Mouse (Mus musculus) R1 (cell line): ENCODE results near the gene Fam104a.
A peak's percentile ranks its signal among the peaks of the same experiment; 100 is the strongest.

ENCODE experiments used
- DNase-seq: peaks from one replicate; pipeline ENCODE4 v3.0.0-alpha.2; 2018; ENCODE audit warnings: low read depth, low spot score

Gene Fam104a

GRCm38 (mm10) chr11:113632303-113632702, 51.7 kb downstream of the Fam104a start:
- no peak for DNase-seq

DNA sequence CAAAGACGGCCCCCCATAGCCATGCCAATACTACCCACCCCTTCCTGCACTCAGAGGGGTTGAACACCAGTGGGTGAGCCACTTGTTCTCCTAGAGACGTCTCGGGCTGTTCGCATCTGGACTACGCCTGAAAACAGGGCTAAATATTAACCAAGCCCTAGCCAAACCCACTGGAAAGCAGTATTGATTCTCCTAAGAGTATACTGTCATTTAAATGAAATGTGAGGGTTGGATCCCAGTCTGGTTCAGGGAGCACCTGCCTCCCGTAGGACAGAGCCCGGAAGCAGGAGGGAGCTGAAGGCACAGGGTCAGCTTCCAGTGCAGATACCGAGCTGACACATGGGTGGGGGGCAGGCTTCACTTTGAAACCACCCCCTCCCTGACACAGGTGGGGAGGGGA, 52.1 kb downstream of the Fam104a start:
- no peak for DNase-seq

DNA sequence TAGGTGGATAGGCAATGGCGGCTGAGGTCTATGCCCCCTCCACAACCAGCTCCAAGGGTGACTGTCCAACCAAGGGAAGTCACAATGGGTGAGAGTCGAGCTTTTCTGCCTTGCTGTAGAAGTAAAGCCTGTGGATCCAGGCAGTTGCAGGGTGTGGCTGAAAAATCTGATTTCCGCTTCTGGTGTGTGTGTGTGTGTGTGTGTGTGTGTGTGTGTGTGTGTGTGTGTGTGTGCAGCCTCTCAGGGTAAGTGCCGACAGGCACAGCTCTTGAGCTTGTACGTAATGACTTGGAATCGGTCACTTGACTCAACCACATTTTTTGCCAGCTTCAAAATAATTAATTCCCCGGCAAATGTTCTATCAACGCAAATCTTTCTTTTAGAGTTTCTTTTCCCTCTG, 52.7 kb downstream of the Fam104a start:
- DNase-seq: no peak

GRCm38 (mm10) chr11:113630642-113631041, 53.3 kb downstream of the Fam104a start:
- DNase-seq: peak; percentile 41

GRCm38 (mm10) chr11:113627785-113628184, 56.2 kb downstream of the Fam104a start:
- DNase-seq: peak; percentile 32

- no peak for DNase-seq
Observed at GRCm38 (mm10) chr11:113625437-113625836, 58.5 kb downstream of the Fam104a start.

DNA sequence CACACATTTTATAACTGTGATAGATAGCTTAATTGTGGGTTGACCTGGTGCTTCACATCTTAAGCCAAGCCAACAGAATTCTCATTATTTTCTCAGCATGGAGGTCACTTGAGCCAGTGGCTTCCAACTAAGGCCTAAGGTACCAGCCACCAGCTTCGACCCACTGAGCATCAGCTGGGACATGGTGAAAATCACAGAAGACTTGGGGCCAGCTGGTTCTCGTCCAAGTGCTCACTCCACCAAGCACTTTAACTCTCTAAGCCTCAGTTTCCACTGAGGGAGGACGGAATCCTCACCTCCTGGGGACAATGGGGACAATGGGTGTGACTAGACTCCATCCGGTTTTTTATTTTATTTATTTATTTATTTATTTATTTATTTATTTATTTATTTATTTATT, 61.9 kb downstream of the Fam104a start:
- DNase-seq: no peak

- no peak for DNase-seq
Observed at GRCm38 (mm10) chr11:113621001-113621400, 63.0 kb downstream of the Fam104a start.

GRCm38 (mm10) chr11:113619420-113620080, 64.4 kb downstream of the Fam104a start:
- DNase-seq: peak; percentile 35

GRCm38 (mm10) chr11:113618672-113619419, 65.1 kb downstream of the Fam104a start, which contains the start of gene Sstr2:
Gene Sstr2, plus strand, starts transcription at chr11:113619342.
- peak; percentile 71 for DNase-seq

DNA sequence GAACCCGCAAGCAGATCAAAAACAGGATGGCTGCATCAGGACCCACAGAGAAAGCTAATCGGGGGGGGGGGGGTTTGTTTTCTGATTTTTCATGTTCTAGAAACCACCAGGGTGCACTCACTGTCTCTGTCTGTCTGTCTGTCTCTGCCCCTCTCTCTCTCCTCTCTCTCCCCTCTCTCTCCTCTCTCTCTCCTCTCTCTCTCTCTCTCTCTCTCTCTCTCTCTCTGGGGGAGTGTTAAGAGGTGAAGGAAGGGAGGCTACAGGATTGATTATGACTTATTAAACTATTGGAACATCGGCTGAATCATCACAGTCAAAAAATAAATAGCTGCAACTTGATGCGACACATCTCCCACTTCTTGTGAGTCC, 65.7 kb downstream of the Fam104a start:
- DNase-seq: no peak

- peak; percentile 86 for DNase-seq
Observed at GRCm38 (mm10) chr11:113617132-113617911, 66.6 kb downstream of the Fam104a start.

- DNase-seq: no peak
Observed at GRCm38 (mm10) chr11:113614476-113614875, 69.5 kb downstream of the Fam104a start.

DNA sequence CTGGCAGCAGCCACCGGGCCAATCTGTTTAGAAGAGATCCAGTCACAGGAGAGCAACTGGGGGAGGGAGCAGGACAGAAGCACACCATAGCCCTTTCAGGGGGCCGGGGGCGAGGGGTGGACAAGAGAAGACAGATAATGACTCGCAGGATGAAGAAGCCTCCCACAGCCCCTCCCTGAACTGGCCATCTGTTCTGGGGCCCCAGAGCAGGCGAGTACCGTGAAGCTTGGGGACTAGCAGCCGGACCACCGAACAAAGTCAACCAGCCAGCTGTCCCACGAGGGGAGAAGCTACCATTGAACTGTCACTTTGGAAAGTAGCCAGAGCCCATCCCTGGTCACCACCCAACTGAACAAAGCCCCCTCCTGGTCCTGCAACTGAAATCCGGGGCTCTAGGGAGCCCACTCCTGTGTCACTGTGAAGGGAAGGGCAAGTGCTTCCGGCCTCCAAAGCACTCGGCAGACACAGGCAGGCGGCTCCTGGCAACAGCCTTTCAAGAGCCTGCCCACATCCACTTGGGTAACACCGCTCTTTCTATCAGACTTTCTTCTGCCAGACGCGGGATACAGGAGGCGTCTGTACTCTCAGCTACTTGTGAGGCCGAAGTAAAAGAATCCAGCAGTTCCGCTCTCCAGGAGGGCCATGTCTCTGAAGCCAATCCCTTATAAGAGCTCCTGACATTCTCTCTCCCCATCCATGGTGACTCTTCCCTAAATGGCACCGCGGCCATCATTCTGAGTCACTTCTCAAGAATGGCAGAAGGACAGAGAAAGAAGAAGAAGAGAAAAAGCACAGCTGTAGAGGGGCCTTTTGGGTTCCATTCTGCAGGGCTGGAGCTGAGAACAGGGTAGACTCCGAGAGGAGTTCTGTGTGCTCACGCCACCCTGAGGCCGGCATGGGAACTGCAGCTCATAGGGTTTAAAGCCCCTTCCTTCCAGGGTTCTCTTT, 72.0 kb downstream of the Fam104a start:
- peak; percentile 80 for DNase-seq
